Mouse (Mus musculus): ENCODE data around the gene Rab44. TPM values are rescaled to one million over a fixed set of nuclear protein-coding genes. Genes with fewer than 3 reads are reported as not detected.

The Rab44 gene
- polyA plus RNA-seq, 1 experiment from 2014 or later, result not detected

DNA sequence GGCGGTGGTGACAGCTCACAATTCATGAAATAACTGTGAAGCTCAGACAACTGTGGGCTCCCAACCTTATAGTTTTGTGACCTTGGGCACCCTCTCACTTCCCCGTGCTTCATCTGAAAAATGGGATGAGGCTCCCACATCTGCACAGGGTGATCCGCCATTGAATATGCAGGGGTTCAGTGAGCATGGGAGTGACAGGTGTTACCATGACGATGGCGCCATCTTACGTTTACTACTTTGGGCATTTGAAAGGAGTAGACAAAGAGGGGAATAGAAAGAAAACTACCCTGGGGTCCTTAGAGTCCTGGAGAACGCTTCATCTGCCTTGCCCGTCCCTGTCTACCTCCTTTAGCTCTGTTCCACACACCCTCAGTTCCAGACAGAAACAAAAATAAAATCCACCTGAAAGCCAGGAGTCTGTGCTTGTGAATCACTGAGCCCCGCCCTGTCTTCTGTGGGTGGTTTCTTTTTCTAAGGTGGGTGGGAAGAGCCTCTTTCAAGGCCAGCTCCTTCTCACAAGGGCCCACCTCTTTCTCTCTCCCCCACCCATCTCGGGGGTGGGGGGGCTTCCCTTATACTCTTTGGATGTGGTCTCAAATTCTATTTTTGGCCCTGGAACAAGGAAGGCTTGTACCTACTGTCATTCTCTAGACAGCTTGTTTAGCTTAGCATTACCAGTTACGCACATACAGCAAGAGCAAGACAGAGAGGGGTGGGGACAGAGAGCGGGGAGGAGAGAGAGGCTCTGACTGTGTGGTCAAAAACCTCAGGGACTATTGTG, 41.6 kb downstream of the Rab44 start:
- Histone ChIP-seq H3K4me1 (replicated peaks; ENCODE audit: control insufficient read depth, insufficient read depth, low read length) (peaks cover 7% of the 10 kb centered on the region), H3K4me3 (replicated peaks; ENCODE audit: low read length) (no peak overlapping the region), H3K9ac (no peak overlapping the region), H3K27ac (no peak overlapping the region), H3K27me3 (ENCODE audit: control insufficient read depth, insufficient read depth, low read length) (no peaks in the 10 kb centered on the region), H3K4me2 (replicated peaks) (no peak overlapping the region), H3K36me3 (replicated peaks; ENCODE audit: control insufficient read depth, insufficient read depth) (no peaks in the 10 kb centered on the region), H3K9me3 (ENCODE audit: control insufficient read depth, low read length) (no peaks in the 10 kb centered on the region)
- no peak for DNase-seq (ENCODE audit: low spot score)
- WGBS, result 45% methylated on average over 12 of the region's 12 CpGs
- no peak for ATAC-seq (ENCODE audit: low FRiP score)

- 59% methylated on average over 16 of the region's 16 CpGs for WGBS
- H3K9ac ChIP-seq, result no peak overlapping the region
- no peak overlapping the region for H3K27ac ChIP-seq
- H3K4me3 ChIP-seq (replicated peaks; ENCODE audit: low read length), result no peak overlapping the region
- no peaks in the 10 kb centered on the region for H3K9me3 ChIP-seq (ENCODE audit: control insufficient read depth, low read length)
- H3K4me1 ChIP-seq (replicated peaks; ENCODE audit: control insufficient read depth, insufficient read depth, low read length), result peaks cover 7% of the 10 kb centered on the region
- ATAC-seq (ENCODE audit: low FRiP score) (peak; percentile 56; the same call in 1 of the 2 replicates), DNase-seq (ENCODE audit: low spot score) (no peak)
- H3K36me3 ChIP-seq (replicated peaks; ENCODE audit: control insufficient read depth, insufficient read depth), result no peaks in the 10 kb centered on the region
- H3K27me3 ChIP-seq (ENCODE audit: control insufficient read depth, insufficient read depth, low read length), result no peaks in the 10 kb centered on the region
- no peak overlapping the region; the same call in 1 of the 2 replicates for H3K4me2 ChIP-seq (replicated peaks)
These were observed 42.5 kb downstream of the Rab44 start for GRCm38 (mm10) chr17:29156396-29156795.

DNA sequence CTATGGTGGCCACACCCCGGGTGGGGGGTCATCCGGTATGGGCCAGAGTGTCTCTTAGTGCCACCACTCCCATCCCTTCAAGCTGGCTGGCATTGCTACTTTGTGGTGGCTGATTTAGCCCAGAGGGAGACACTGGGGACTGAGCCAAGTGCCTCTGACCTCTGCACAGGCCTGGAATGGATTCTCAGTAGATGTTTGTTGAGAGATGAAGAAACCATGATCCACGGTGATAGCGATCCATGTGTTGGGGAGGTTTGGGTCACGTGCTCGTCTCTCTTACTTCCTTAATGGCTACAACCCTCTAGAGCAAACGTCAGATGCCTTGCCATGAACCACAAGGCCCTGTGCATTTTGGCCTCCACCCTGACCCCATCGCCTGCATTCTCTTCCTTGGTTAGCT, 42.9 kb downstream of the Rab44 start:
- WGBS, result 94% methylated on average over 8 of the region's 8 CpGs
- Histone ChIP-seq H3K9ac (no peak overlapping the region), H3K9me3 (ENCODE audit: control insufficient read depth, low read length) (no peaks in the 10 kb centered on the region), H3K27me3 (ENCODE audit: control insufficient read depth, insufficient read depth, low read length) (no peaks in the 10 kb centered on the region), H3K27ac (no peak overlapping the region), H3K36me3 (replicated peaks; ENCODE audit: control insufficient read depth, insufficient read depth) (no peaks in the 10 kb centered on the region), H3K4me2 (replicated peaks) (no peak overlapping the region), H3K4me3 (replicated peaks; ENCODE audit: low read length) (no peak overlapping the region), H3K4me1 (replicated peaks; ENCODE audit: control insufficient read depth, insufficient read depth, low read length) (peaks cover 7% of the 10 kb centered on the region)
- DNase-seq (ENCODE audit: low spot score) (no peak), ATAC-seq (ENCODE audit: low FRiP score) (no peak)

- no peaks in the 10 kb centered on the region for H3K9me3 ChIP-seq (ENCODE audit: control insufficient read depth, low read length)
These were observed 45.0 kb downstream of the Rab44 start for GRCm38 (mm10) chr17:29158899-29159298.

GRCm38 (mm10) chr17:29159320-29159719, 45.4 kb downstream of the Rab44 start:
- Histone ChIP-seq H3K9ac (no peak overlapping the region), H3K4me3 (replicated peaks; ENCODE audit: low read length) (no peak overlapping the region), H3K4me1 (replicated peaks; ENCODE audit: control insufficient read depth, insufficient read depth, low read length) (peaks cover 7% of the 10 kb centered on the region), H3K4me2 (replicated peaks) (no peak overlapping the region), H3K27me3 (ENCODE audit: control insufficient read depth, insufficient read depth, low read length) (no peaks in the 10 kb centered on the region), H3K36me3 (replicated peaks; ENCODE audit: control insufficient read depth, insufficient read depth) (no peaks in the 10 kb centered on the region), H3K27ac (no peak overlapping the region), H3K9me3 (ENCODE audit: control insufficient read depth, low read length) (no peaks in the 10 kb centered on the region)
- ATAC-seq (ENCODE audit: low FRiP score), result no peak
- 91% methylated on average over 5 of the region's 5 CpGs for WGBS
- DNase-seq (ENCODE audit: low spot score), result no peak

More at GRCm38 (mm10) chr17:29158899-29159298, 45.0 kb downstream of the Rab44 start:
- H3K36me3 ChIP-seq (replicated peaks; ENCODE audit: control insufficient read depth, insufficient read depth), result no peaks in the 10 kb centered on the region
- no peaks in the 10 kb centered on the region for H3K27me3 ChIP-seq (ENCODE audit: control insufficient read depth, insufficient read depth, low read length)
- no peak overlapping the region for H3K4me3 ChIP-seq (replicated peaks; ENCODE audit: low read length)
- no peak overlapping the region for H3K4me2 ChIP-seq (replicated peaks)
- ATAC-seq (ENCODE audit: low FRiP score) (no peak), DNase-seq (ENCODE audit: low spot score) (no peak)
- H3K9ac ChIP-seq, result no peak overlapping the region
- peaks cover 7% of the 10 kb centered on the region for H3K4me1 ChIP-seq (replicated peaks; ENCODE audit: control insufficient read depth, insufficient read depth, low read length)
- WGBS, result 94% methylated on average over 15 of the region's 15 CpGs
- H3K27ac ChIP-seq, result no peak overlapping the region

DNA sequence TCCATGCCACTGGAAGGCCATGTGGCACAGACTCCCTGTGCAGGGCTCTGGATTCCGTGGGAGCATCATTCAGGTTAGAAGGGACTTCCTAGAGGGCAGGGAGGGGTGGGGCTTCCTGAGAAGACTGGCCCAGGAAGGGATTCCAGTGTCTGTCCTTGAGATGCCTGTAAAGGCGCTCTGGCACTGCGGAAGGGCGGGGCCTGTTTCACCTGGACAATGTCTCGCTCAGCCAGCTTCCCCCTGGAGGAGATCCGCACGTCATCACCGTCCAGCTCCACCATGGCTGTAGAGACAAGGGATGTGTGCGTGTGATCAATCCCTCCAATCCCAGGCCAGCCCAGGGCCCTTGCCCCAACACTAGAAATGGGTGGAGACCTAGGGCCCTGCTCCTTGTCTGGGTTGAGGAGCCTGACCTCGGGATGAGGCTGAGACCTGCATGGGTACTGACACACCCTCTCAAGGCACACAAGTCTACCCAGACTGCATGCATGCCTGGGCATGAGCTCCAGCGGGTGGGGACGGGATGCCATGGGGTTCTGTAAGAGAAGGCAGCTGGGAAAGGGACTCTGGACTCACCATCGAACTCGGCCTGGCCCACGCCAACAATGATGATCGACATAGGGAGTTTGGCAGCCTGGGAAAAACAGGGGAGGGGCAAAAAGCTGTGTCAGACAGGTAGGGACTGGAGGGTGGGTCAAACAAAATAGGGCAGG, 46.0 kb downstream of the Rab44 start:
- Histone ChIP-seq H3K27ac (no peak overlapping the region), H3K4me2 (replicated peaks) (no peak overlapping the region), H3K4me1 (replicated peaks; ENCODE audit: control insufficient read depth, insufficient read depth, low read length) (peaks cover 12% of the 10 kb centered on the region), H3K9me3 (ENCODE audit: control insufficient read depth, low read length) (no peaks in the 10 kb centered on the region), H3K9ac (no peak overlapping the region), H3K27me3 (ENCODE audit: control insufficient read depth, insufficient read depth, low read length) (no peaks in the 10 kb centered on the region), H3K36me3 (replicated peaks; ENCODE audit: control insufficient read depth, insufficient read depth) (no peaks in the 10 kb centered on the region), H3K4me3 (replicated peaks; ENCODE audit: low read length) (no peak overlapping the region)
- WGBS, result 88% methylated on average over 16 of the region's 16 CpGs
- DNase-seq (ENCODE audit: low spot score) (no peak), ATAC-seq (ENCODE audit: low FRiP score) (no peak)

GRCm38 (mm10) chr17:29162334-29162733, 48.4 kb downstream of the Rab44 start:
- Histone ChIP-seq H3K36me3 (replicated peaks; ENCODE audit: control insufficient read depth, insufficient read depth) (no peaks in the 10 kb centered on the region), H3K9me3 (ENCODE audit: control insufficient read depth, low read length) (no peaks in the 10 kb centered on the region), H3K9ac (no peak overlapping the region), H3K4me3 (replicated peaks; ENCODE audit: low read length) (no peak overlapping the region), H3K27me3 (ENCODE audit: control insufficient read depth, insufficient read depth, low read length) (no peaks in the 10 kb centered on the region), H3K27ac (no peak overlapping the region), H3K4me2 (replicated peaks) (no peak overlapping the region), H3K4me1 (replicated peaks; ENCODE audit: control insufficient read depth, insufficient read depth, low read length) (peaks cover 16% of the 10 kb centered on the region; the same call in 1 of the 2 replicates)
- ATAC-seq (ENCODE audit: low FRiP score), result no peak
- DNase-seq (ENCODE audit: low spot score), result no peak
- WGBS, result 86% methylated on average over 13 of the region's 13 CpGs

DNA sequence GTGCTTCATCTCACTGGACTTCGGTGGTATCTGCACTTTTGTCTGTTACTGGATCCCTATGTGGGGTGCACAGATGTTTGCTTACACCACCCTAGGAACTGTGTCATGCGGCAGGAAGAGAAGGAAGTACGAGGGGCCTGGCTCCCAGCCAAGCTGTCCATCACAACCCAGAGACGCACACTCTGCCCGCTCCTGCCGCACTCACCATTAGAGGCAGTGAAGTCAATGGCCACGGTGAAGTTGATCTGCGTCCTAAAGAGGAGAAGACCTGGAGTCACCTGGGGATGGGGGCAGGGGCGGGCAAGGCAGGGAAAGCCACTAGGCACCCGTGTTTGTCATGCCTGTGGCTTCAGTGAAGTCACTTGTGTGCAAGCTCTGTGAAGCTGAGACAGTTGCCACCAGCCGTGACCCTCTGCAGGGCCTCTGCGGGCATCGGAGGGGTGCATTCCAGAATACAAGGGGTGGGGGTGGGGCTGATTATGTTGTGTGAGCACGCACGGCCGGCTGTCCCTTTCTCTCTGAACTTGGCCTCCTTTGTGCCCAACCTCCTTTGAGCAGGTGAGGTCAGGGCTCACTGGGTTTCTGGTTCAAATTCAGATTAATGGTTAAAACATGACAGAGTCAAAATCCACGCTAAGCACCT, 50.6 kb downstream of the Rab44 start:
- DNase-seq (ENCODE audit: low spot score), result peak; percentile 54
- peak overlapping the region; percentile 76 for H3K27ac ChIP-seq
- H3K4me3 ChIP-seq (replicated peaks; ENCODE audit: low read length), result no peak overlapping the region
- no peaks in the 10 kb centered on the region for H3K27me3 ChIP-seq (ENCODE audit: control insufficient read depth, insufficient read depth, low read length)
- no peaks in the 10 kb centered on the region for H3K36me3 ChIP-seq (replicated peaks; ENCODE audit: control insufficient read depth, insufficient read depth)
- peaks cover 16% of the 10 kb centered on the region; the same call in 1 of the 2 replicates for H3K4me1 ChIP-seq (replicated peaks; ENCODE audit: control insufficient read depth, insufficient read depth, low read length)
- WGBS, result 7% methylated on average over 17 of the region's 17 CpGs
- no peak overlapping the region for H3K4me2 ChIP-seq (replicated peaks)
- no peaks in the 10 kb centered on the region for H3K9me3 ChIP-seq (ENCODE audit: control insufficient read depth, low read length)
- ATAC-seq (ENCODE audit: low FRiP score), result no peak
- no peak overlapping the region for H3K9ac ChIP-seq

- no peaks in the 10 kb centered on the region for H3K9me3 ChIP-seq (ENCODE audit: control insufficient read depth, low read length)
- no peak overlapping the region for H3K4me3 ChIP-seq (replicated peaks; ENCODE audit: low read length)
- no peak overlapping the region for H3K4me2 ChIP-seq (replicated peaks)
- no peak overlapping the region for H3K9ac ChIP-seq
- DNase-seq (ENCODE audit: low spot score), result no peak
- H3K27me3 ChIP-seq (ENCODE audit: control insufficient read depth, insufficient read depth, low read length), result no peaks in the 10 kb centered on the region
- ATAC-seq (ENCODE audit: low FRiP score), result 0 out of 2 replicates have a peak, but pooled peaks have one; percentile 38
- 8% methylated on average over 6 of the region's 6 CpGs for WGBS
- H3K4me1 ChIP-seq (replicated peaks; ENCODE audit: control insufficient read depth, insufficient read depth, low read length), result peaks cover 16% of the 10 kb centered on the region; the same call in 1 of the 2 replicates
- H3K27ac ChIP-seq, result peak overlapping the region; percentile 76
- H3K36me3 ChIP-seq (replicated peaks; ENCODE audit: control insufficient read depth, insufficient read depth), result no peaks in the 10 kb centered on the region
These were observed 51.5 kb downstream of the Rab44 start for GRCm38 (mm10) chr17:29165452-29165851.
